Mouse (Mus musculus) layer of hippocampus, postnatal 14 days (tissue): ENCODE measurements around the gene Ypel5. TPM values are rescaled to one million over a fixed set of nuclear protein-coding genes. Genes with fewer than 3 reads are reported as not detected.

ENCODE experiments used
- DNase-seq, 2 experiments: peaks; one replicate each; pipeline ENCODE4 v3.0.0; 2021 to 2022; ENCODE audit warnings: low spot score in 2 of 2, mixed read lengths in 1 of 2
- long read RNA-seq, 2 experiments: library from polyadenylated mRNA; stranded (forward); transcript quantifications; one replicate each; pipeline ENCODE4 v2.0.0; 2021
- total RNA-seq, 2 experiments: library from RNA; stranded (reverse); gene quantifications; 2 replicates each; pipeline ENCODE4 v1.2.3; 2021

The Ypel5 gene
- 10 to 100 TPM; 62.9 to 66.0 TPM for total RNA-seq
- long read RNA-seq, experiment 1, transcript Ypel5-202 (3 exons, 2,419 nt): minor isoform, 15 of 87 reads
- long read RNA-seq, experiment 1, transcript Ypel5-205 (3 exons, 704 nt): minor isoform, 13 of 87 reads
- long read RNA-seq, experiment 1, transcript Ypel5-201 (3 exons, 3,120 nt): major isoform, 54 of 87 reads
- long read RNA-seq, experiment 1, partial matches to known transcripts: 1 of 87 reads
- long read RNA-seq, experiment 1, other reads (novel, unspliced or antisense): 4 of 87 reads
- long read RNA-seq, experiment 2, transcript Ypel5-201 (3 exons, 3,120 nt): major isoform, 76 of 112 reads
- long read RNA-seq, experiment 2, transcript Ypel5-205 (3 exons, 704 nt): minor isoform, 12 of 112 reads
- long read RNA-seq, experiment 2, transcript Ypel5-202 (3 exons, 2,419 nt): minor isoform, 15 of 112 reads
- long read RNA-seq, experiment 2, partial matches to known transcripts: 0 of 112 reads
- long read RNA-seq, experiment 2, other reads (novel, unspliced or antisense): 9 of 112 reads

DNA sequence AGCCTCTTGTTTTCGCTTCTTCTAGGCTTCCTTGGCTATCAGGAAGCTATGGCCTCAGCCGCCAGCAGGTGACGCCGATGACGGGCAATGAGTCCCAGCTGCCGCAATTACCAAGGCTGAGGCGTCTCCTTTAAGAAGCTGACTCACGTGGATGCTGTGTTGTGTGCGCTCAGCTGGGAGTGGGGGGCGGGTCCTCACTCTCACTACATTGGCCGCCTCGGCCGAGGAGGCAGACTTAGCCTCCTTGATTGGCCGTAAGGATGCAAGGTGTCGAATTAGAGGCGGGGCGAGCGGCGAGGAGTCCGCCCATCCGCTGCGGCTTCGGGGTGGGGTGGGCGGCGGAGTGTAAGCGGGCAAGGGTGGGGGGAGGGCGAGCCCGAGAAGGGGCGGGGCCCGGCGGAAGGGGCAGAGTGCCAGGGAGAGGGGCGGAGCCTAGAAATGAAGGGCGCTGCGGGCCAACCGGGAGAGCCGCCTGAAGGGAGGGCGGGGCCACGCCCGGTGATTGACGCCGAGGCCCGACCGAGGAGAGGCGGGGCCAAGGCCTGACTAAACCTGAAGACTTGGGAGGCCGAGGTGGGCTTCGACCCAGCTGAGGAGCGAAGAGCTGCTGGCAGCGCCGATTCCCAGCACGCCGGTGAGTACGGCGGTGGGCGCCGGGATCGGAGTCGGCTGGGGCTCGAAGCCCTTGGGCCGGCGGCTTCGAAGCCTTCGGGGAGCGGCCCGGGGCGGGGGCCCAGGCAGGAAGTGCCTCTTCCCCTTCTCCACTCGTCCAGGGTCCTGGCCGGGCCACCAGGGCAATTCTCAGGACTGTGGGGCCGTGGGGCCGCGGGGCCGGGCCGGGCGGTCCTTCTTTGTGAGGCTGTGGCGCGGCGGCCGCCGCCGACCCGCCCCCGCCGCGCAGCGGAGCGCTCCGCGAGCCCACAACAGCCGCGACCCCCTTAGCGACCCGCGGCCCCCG lies at the start of gene Ypel5:
Ypel5 (plus strand) TSS at position 296 of the 958 bp plus-strand sequence.
- peak; percentile 96 to 99 for DNase-seq

- no peak for DNase-seq
Measured at GRCm38 (mm10) chr17:72787886-72788436, 48.3 kb upstream of the Ypel5 start.

- no peak for DNase-seq
Measured at GRCm38 (mm10) chr17:72793278-72793677, 43.0 kb upstream of the Ypel5 start.

DNA sequence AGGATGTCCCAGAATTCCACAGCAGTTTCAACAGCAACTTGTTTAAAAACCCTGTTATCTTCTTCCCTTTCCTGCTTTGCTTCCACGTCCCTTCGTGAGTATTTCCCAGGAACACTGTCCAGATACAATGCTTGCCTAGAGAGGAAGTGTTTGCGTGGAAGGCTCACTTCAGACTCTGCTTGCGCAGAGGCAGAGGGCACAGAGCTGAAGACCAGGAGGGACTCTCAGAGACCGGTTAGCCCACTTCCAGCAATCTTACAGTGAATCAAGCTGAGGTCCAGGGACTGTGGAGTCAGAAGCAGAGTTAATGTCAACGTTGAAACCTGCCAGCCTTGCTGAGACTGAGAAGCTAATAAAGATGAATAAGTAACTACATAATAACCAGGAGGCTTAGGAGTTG lies 41.6 kb upstream of the Ypel5 start:
- DNase-seq: no peak

DNA sequence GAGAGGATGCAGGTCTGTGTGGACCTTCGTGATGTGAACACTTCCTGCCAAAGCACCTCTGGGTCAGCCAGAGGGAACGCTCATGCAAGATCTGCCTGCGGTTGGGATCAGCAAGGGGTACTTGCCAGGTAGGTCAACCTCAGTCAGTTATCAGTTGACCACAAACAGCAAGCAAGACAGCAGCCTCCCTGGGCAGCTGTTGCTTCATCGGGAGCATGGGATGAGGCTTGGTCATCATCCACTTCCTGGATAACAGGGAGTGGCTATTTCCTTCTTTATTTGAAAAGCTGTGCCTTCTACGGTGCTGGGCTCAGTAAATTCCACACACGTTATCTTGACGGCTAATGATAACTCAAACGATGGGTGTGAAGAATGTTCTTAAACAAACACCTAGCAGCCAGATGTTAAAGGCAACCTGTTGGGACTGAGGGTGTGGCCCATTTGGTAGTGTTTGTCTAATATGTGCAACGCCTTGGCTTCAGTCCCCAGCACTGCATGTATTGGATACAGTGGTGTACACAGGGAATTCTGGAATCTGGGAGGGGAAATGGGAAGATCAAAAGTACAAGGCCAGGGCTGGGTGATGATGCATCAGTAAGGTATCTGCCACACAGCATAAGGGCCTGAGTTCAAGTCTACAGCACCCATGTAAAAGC lies 40.7 kb upstream of the Ypel5 start:
- DNase-seq: no peak

GRCm38 (mm10) chr17:72796506-72796905 lies 39.7 kb upstream of the Ypel5 start:
- no peak for DNase-seq

GRCm38 (mm10) chr17:72797867-72798266 lies 38.4 kb upstream of the Ypel5 start:
- DNase-seq: peak in 1 of 2 experiments; percentile 78

- DNase-seq: no peak
Measured at GRCm38 (mm10) chr17:72809942-72810654, 26.2 kb upstream of the Ypel5 start.

- peak; percentile 60 to 71 for DNase-seq
Measured at GRCm38 (mm10) chr17:72813419-72814315, 22.6 kb upstream of the Ypel5 start.

- DNase-seq: no peak
Measured at GRCm38 (mm10) chr17:72817574-72817973, 18.7 kb upstream of the Ypel5 start.

GRCm38 (mm10) chr17:72819714-72820113 lies 16.5 kb upstream of the Ypel5 start:
- no peak for DNase-seq

DNA sequence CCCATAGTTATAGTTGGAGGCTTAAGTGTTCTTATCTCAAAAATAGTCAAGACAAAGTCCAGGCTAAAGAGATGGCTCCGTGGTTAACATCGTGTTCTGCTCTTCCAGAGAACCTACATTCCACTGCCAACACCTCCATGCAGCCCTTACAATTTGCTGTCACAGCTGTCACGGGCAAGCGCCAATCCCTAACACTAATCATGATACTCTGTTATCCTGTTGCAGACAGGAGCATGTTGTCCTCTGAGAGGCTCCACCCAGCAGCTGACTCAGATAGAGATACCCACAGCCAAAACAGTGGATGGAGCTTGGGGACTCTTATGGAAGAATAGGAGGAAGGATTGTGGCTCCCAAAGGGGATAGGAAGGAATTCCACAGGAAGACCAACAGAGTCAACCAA lies 15.8 kb upstream of the Ypel5 start:
- no peak for DNase-seq

DNA sequence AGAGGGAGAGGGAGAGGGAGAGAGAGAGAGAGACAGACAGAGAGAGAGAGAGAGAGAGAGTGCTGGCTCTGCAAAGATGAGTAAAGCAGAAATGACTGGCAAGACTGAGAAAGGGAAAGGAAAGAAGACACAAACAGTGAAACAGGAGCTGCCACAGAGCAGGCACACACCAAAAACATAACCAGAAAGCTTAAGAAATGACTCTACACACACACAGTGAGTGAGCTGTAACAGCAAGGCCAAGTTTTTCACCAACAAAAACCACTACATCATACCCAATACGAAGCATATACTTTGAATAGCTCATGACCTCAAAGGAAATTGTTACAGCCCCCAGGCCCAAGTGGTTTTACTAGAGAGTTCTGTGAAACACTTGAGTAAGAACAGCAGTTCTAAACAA lies 14.3 kb upstream of the Ypel5 start:
- DNase-seq: no peak

GRCm38 (mm10) chr17:72826916-72827534 lies 9.2 kb upstream of the Ypel5 start:
- DNase-seq: no peak

- DNase-seq: no peak
Measured at GRCm38 (mm10) chr17:72828027-72828678, 8.1 kb upstream of the Ypel5 start.

GRCm38 (mm10) chr17:72828687-72829086 lies 7.6 kb upstream of the Ypel5 start:
- no peak for DNase-seq

DNA sequence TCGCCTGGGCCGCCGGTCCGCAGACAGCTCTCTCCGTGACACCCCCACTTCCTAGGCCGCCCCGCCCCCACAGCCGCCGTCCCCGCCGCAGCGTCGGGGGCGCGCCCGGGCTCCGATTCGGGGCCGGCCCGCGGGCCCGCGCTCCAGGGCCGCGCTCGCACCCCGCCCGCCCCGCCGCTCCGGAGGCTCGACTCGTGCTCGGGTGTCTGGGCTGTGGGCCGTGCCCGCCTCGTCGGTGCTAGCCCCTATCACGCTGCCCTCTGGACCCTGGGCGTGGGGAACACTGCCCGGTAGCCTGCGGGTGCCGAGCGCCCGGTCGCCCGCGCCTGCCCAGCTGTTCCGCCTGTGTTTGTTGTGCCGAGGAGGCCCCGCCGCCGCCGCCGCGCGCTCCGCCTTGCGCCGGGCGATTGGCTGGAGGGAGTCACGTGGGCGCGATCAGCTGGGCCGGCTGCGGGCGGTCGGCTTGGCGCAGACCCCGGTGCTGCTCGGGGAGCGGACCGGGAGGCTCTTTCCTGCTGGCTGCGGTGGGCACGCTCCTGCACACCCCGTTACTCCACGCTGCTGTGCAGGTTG lies 973 bp downstream of the Ypel5 start:
- peak; percentile 92 for DNase-seq
